Comparison of ENCODE assay signal across 17 mouse cellular contexts in genomic region chr8:94473431-94473830, GRCm38 (mm10).
"Had no signal": no experiment of that assay in that cellular context is flagged by ENCODE, and none has a peak within 500 bp of the region (broad histone marks: within the 10 kb centered on the region; RNA-seq: fewer than 3 reads in every experiment).

No protein-coding gene starts in this region.

- H3K4me3 ChIP-seq: neural tube, embryonic 12.5 days; neural tube, embryonic 13.5 days; neural tube, embryonic 15.5 days; stomach, embryonic 15.5 days had no signal

- H3K27me3 ChIP-seq: neural tube, embryonic 12.5 days; neural tube, embryonic 13.5 days; neural tube, embryonic 15.5 days; stomach, embryonic 15.5 days had no signal

- H3K36me3 ChIP-seq: neural tube, embryonic 12.5 days; neural tube, embryonic 13.5 days; neural tube, embryonic 15.5 days; stomach, embryonic 15.5 days had no signal

- H3K4me2 ChIP-seq: neural tube, embryonic 12.5 days; neural tube, embryonic 13.5 days; neural tube, embryonic 15.5 days; stomach, embryonic 15.5 days had no signal

- H3K27ac ChIP-seq: neural tube, embryonic 12.5 days; neural tube, embryonic 13.5 days; neural tube, embryonic 15.5 days; stomach, embryonic 15.5 days; stomach, postnatal 0 days had no signal

- DNase-seq: retina, postnatal 1 day; right cerebral cortex, adult 18-20 months; right cerebral cortex, postnatal 14 days; right cerebral cortex, postnatal 25 days; right cerebral cortex, postnatal 4 days; spleen, adult 18-20 months; thymus, adult 18-20 months; thymus, adult 2 months; thymus, postnatal 14 days; thymus, postnatal 25 days; thymus, postnatal 36 days; thymus, postnatal 4 days had no signal

- H3K9ac ChIP-seq: neural tube, embryonic 12.5 days; neural tube, embryonic 13.5 days; neural tube, embryonic 15.5 days; stomach, embryonic 15.5 days had no signal

- H3K4me1 ChIP-seq: neural tube, embryonic 12.5 days; neural tube, embryonic 13.5 days; neural tube, embryonic 15.5 days; stomach, embryonic 15.5 days had no signal

- H3K9me3 ChIP-seq: neural tube, embryonic 12.5 days; neural tube, embryonic 13.5 days; neural tube, embryonic 15.5 days; stomach, embryonic 15.5 days had no signal
